Mouse (Mus musculus) R1 (cell line): ENCODE measurements around the gene Aldh1a3.

Source experiments
- DNase-seq: peaks from one replicate; pipeline ENCODE4 v3.0.0-alpha.2; 2018; ENCODE audit warnings: low read depth, low spot score

Gene Aldh1a3

GRCm38 (mm10) chr7:66418981-66419380, 8.3 kb downstream of the Aldh1a3 start:
- no peak for DNase-seq

- no peak for DNase-seq
Observed at GRCm38 (mm10) chr7:66416829-66417228, 10.5 kb downstream of the Aldh1a3 start.

- no peak for DNase-seq
Observed at GRCm38 (mm10) chr7:66413093-66413492, 14.2 kb downstream of the Aldh1a3 start.

- DNase-seq: peak; percentile 60
Observed at GRCm38 (mm10) chr7:66409433-66409832, 17.9 kb downstream of the Aldh1a3 start.

- DNase-seq: no peak
Observed at GRCm38 (mm10) chr7:66406971-66407370, 20.3 kb downstream of the Aldh1a3 start.

- no peak for DNase-seq
Observed at GRCm38 (mm10) chr7:66405951-66406721, 21.2 kb downstream of the Aldh1a3 start.

GRCm38 (mm10) chr7:66405541-66405940, 21.8 kb downstream of the Aldh1a3 start:
- no peak for DNase-seq

- no peak for DNase-seq
Observed at GRCm38 (mm10) chr7:66404802-66405201, 22.5 kb downstream of the Aldh1a3 start.

- no peak for DNase-seq
Observed at GRCm38 (mm10) chr7:66404141-66404540, 23.2 kb downstream of the Aldh1a3 start.

GRCm38 (mm10) chr7:66402876-66403275, 24.4 kb downstream of the Aldh1a3 start:
- DNase-seq: no peak

- DNase-seq: no peak
Observed at GRCm38 (mm10) chr7:66401605-66402004, 25.7 kb downstream of the Aldh1a3 start.

GRCm38 (mm10) chr7:66397288-66397687, 30.0 kb downstream of the Aldh1a3 start:
- no peak for DNase-seq

- peak; percentile 72 for DNase-seq
Observed at GRCm38 (mm10) chr7:66388621-66389532, 38.4 kb downstream of the Aldh1a3 start.

- DNase-seq: peak; percentile 49
Observed at GRCm38 (mm10) chr7:66387813-66388521, 39.4 kb downstream of the Aldh1a3 start, which contains the start of gene Lrrk1. TSS of gene Lrrk1 (minus strand) at chr7:66388350.

- DNase-seq: peak; percentile 42
Observed at GRCm38 (mm10) chr7:66387419-66387812, 39.9 kb downstream of the Aldh1a3 start.

GRCm38 (mm10) chr7:66386411-66386810, 40.9 kb downstream of the Aldh1a3 start:
- DNase-seq: no peak

- DNase-seq: no peak
Observed at GRCm38 (mm10) chr7:66385826-66386225, 41.5 kb downstream of the Aldh1a3 start.

- no peak for DNase-seq
Observed at GRCm38 (mm10) chr7:66384891-66385290, 42.4 kb downstream of the Aldh1a3 start.

- DNase-seq: no peak
Observed at GRCm38 (mm10) chr7:66384213-66384612, 43.1 kb downstream of the Aldh1a3 start.

- DNase-seq: no peak
Observed at GRCm38 (mm10) chr7:66376560-66376959, 50.8 kb downstream of the Aldh1a3 start.

GRCm38 (mm10) chr7:66375736-66376135, 51.6 kb downstream of the Aldh1a3 start:
- DNase-seq: no peak

- no peak for DNase-seq
Observed at GRCm38 (mm10) chr7:66373391-66373790, 53.9 kb downstream of the Aldh1a3 start.
